Mouse (Mus musculus) forebrain, embryonic 10.5 days (tissue): Measurements from ENCODE around the gene Dapk2. TPM values are rescaled to one million over a fixed set of nuclear protein-coding genes. Genes with fewer than 3 reads are reported as not detected.

Experiments used
- DNase-seq: peaks from one replicate; pipeline ENCODE4 v3.0.0-alpha.2; 2017; ENCODE audit warnings: low spot score; ENCODE audit errors: extremely low spot score
- H3K27ac ChIP-seq: fragments of 300-500 bp; sonication (generic); 2 replicates; pipeline ENCODE4 v1.5.1; 2016; ENCODE audit warnings: mild to moderate bottlenecking
- H3K27me3 ChIP-seq: fragments of 300-500 bp; sonication (generic); 2 replicates; pipeline ENCODE4 v1.6.1; 2016; ENCODE audit warnings: mild to moderate bottlenecking; ENCODE audit not compliant: poor library complexity, severe bottlenecking
- H3K36me3 ChIP-seq: fragments of 300-500 bp; sonication (generic); replicated peaks from 2 replicates; pipeline ENCODE4 v1.6.1; 2016; ENCODE audit warnings: mild to moderate bottlenecking, moderate library complexity
- H3K4me1 ChIP-seq: fragments of 300-500 bp; sonication (generic); 2 replicates; pipeline ENCODE4 v1.6.1; 2016
- H3K4me3 ChIP-seq: fragments of 300-500 bp; sonication (generic); 2 replicates; pipeline ENCODE4 v1.5.1; 2016; ENCODE audit warnings: mild to moderate bottlenecking, moderate library complexity
- H3K9me3 ChIP-seq: fragments of 300-500 bp; sonication (generic); 2 replicates; pipeline ENCODE4 v1.6.1; 2016; ENCODE audit warnings: mild to moderate bottlenecking, moderate library complexity
- WGBS: fragments of 180-500 bp; shearing (Covaris S2); methylation state at CpG from one replicate; pipeline ENCODE4 v1.1.7; 2016; 5-methylcytosine and 5-hydroxymethylcytosine counted together
- polyA plus RNA-seq: library from polyadenylated mRNA; unstranded; fragments of >200 nt; fragmentation: Nextera tagmentation; extraction: Ambion mirVana; gene quantifications from 2 replicates; pipeline ENCODE4 v1.2.1, GENCODE M21; 2016

Dapk2 gene
- polyA plus RNA-seq, 1 experiment from 2014 or later, result 8.9 TPM

- peak; percentile 99 for DNase-seq
- WGBS, result 17% methylated on average over 33 of the region's 33 CpGs
- Histone ChIP-seq H3K27me3 (no peaks in the 10 kb centered on the region), H3K36me3 (peaks cover 12% of the 10 kb centered on the region), H3K27ac (peak overlapping the region; percentile 94), H3K9me3 (no peaks in the 10 kb centered on the region), H3K4me3 (peak overlapping the region; percentile 86), H3K4me1 (peaks cover 51% of the 10 kb centered on the region)
These were observed 33.1 kb upstream of the Dapk2 start for GRCm38 (mm10) chr9:66124681-66125542.

DNA sequence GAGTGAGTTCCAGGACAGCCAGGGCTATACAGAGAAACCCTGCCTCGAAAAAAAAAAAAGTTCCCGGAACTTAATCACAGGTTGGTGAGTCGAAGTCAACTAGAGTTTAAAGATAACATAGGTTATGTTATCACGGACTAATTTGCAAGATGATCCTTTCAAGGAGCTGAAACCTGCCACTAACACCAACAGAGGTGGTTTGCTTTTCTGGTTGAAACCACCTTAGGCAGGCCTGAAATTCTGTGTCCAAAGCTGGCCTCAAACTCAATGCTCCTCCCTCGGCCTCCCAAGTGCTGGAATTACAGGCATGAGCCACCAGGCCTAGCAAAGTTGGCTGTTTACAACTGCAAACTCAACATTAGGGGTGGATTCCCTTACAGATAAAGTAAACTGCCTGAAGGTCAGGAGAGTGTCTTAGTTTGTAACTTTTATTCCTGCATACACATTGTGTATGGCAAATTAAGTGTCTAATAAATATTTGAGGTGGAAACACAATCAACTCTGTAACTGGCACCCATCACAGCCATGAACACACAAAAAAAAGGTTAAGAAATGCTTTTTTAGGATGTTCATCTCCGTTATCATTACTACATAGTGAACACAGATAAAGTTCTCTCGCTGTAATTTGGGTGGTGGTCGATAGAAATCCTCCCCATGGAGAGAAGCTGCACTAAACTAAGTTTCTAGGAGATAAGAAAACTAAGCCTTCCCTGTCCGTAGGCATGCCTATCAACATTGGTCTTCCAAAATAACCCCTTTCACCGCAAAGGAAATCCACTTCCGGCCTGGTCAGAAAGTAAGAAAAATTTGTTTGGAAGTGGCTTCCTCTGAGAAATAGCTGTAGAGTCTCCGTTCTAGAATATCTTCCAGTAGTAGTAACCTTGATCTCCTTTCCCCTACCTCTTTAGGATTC, 32.2 kb upstream of the Dapk2 start:
- no peaks in the 10 kb centered on the region for H3K27me3 ChIP-seq
- DNase-seq, result no peak
- H3K27ac ChIP-seq, result peak overlapping the region; percentile 94
- peaks cover 20% of the 10 kb centered on the region for H3K36me3 ChIP-seq
- H3K9me3 ChIP-seq, result no peaks in the 10 kb centered on the region
- H3K4me1 ChIP-seq, result peaks cover 51% of the 10 kb centered on the region
- peak overlapping the region; percentile 86 for H3K4me3 ChIP-seq
- 66% methylated on average over 12 of the region's 12 CpGs for WGBS

DNA sequence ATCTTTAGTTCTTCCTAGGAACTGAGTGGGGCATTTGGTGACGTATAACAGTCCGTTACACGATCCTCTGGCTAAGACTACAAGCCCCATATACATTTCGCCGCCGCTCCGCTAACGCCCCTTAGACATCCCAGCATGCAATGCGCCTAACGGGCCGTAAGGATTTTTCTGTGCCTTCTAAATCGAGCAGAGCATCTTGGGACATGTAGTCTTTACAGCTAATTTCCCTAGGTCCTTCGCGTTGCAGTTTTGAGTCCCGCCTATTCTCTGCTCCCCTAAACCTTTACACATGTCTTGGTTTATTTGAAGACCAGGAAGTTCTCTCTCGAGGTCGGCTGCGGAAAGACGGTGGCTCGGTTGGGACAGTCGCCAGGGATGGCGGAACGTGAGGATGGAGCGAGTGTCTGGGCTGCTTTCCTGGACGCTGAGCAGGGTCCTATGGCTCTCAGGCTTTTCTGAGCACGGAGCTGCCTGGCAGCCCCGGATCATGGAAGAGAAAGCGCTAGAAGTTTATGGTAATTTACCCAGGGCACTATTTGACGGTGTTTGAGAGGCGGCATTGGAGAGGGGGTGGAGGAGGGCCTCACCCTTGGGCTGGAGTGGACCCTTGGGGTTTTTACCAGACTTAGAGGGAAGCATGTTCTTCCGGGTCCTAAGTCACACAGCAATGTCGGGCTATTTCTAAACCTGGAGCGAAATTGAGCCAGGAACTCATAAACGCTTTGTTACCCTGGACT, 31.4 kb upstream of the Dapk2 start, which contains the start of the genes Snx1 and Ciao2a:
TSS of gene Snx1 (minus strand) at position 132 of the 737 bp plus-strand sequence.
TSS of gene Ciao2a (plus strand) at position 156 of the 737 bp plus-strand sequence.
- Histone ChIP-seq H3K4me1 (peaks cover 51% of the 10 kb centered on the region), H3K4me3 (peak within 1 kb of the TSS; percentile 86), H3K36me3 (peaks cover 21% of the 10 kb centered on the region), H3K27ac (peak within 1 kb of the TSS; percentile 94), H3K9me3 (no peaks in the 10 kb centered on the region), H3K27me3 (no peaks in the 10 kb centered on the region)
- 2% methylated on average over 34 of the region's 34 CpGs for WGBS
- peak; percentile 92 for DNase-seq

- no peak for DNase-seq
- Histone ChIP-seq H3K4me3 (peak overlapping the region; percentile 86), H3K4me1 (peaks cover 51% of the 10 kb centered on the region), H3K27ac (peak overlapping the region; percentile 94), H3K9me3 (no peaks in the 10 kb centered on the region), H3K27me3 (no peaks in the 10 kb centered on the region), H3K36me3 (peaks cover 24% of the 10 kb centered on the region)
- WGBS, result 54% methylated on average over 6 of the region's 6 CpGs
These were observed 30.9 kb upstream of the Dapk2 start for GRCm38 (mm10) chr9:66127193-66127546.

DNA sequence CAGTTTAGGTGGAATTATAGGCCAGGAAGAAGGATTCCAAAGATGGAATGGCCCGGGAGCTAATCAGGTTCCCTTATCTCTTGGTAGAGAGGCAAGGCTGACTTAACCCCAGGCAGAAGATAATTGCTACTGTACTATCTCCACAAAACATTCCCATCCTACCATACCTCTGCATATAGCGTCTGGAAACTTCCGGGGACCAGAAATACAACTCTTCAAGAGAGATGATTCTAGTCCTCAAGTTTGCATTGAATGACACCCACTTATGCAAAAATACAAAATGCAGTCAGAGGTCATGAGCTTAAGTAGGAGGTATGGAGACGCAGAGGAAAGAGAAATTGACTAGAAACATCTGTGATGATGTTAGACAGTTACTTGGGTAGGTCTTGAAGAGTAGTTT, 30.1 kb upstream of the Dapk2 start:
- WGBS, result 91% methylated on average over 4 of the region's 4 CpGs
- peaks cover 28% of the 10 kb centered on the region for H3K36me3 ChIP-seq
- H3K9me3 ChIP-seq, result no peaks in the 10 kb centered on the region
- no peak for DNase-seq
- peaks cover 46% of the 10 kb centered on the region for H3K4me1 ChIP-seq
- H3K4me3 ChIP-seq, result peak overlapping the region; percentile 86
- no peak overlapping the region for H3K27ac ChIP-seq
- no peaks in the 10 kb centered on the region for H3K27me3 ChIP-seq

DNA sequence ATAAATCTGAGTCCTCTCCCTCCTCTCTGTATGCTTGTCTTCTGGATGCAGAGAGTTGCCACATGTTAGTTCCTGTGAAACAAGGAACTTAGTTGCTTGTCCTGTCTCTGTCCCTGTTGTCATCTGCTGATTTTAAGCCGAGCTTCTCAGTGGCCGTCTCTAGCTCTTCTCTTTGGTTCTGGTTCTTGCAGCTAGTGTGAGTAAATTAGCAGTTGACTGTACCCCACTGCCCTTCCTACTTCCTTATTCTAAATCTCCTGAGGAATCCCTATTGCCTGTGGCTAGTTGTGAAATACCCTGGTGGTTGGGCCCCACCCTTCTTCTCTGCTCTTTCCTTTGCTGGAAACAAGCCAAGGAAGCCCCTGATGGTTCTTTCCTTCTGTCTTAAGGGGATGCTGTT, 26.6 kb upstream of the Dapk2 start:
- 95% methylated on average over 2 of the region's 2 CpGs for WGBS
- DNase-seq, result no peak
- Histone ChIP-seq H3K9me3 (no peaks in the 10 kb centered on the region), H3K27me3 (no peaks in the 10 kb centered on the region), H3K4me3 (no peak overlapping the region), H3K36me3 (peaks cover 61% of the 10 kb centered on the region), H3K27ac (no peak overlapping the region), H3K4me1 (peaks cover 16% of the 10 kb centered on the region)

GRCm38 (mm10) chr9:66135967-66136366, 22.1 kb upstream of the Dapk2 start:
- H3K4me1 ChIP-seq, result no peaks in the 10 kb centered on the region
- H3K27me3 ChIP-seq, result no peaks in the 10 kb centered on the region
- 53% methylated on average over 4 of the region's 4 CpGs for WGBS
- no peak for DNase-seq
- no peak overlapping the region for H3K4me3 ChIP-seq
- H3K9me3 ChIP-seq, result no peaks in the 10 kb centered on the region
- H3K36me3 ChIP-seq, result peaks cover 93% of the 10 kb centered on the region
- H3K27ac ChIP-seq, result no peak overlapping the region

GRCm38 (mm10) chr9:66138193-66138592, 19.8 kb upstream of the Dapk2 start:
- Histone ChIP-seq H3K4me3 (no peak overlapping the region), H3K36me3 (peaks cover 77% of the 10 kb centered on the region), H3K9me3 (no peaks in the 10 kb centered on the region), H3K27me3 (no peaks in the 10 kb centered on the region), H3K4me1 (no peaks in the 10 kb centered on the region), H3K27ac (no peak overlapping the region)
- DNase-seq, result no peak
- WGBS, result 93% methylated on average over 7 of the region's 7 CpGs

GRCm38 (mm10) chr9:66142265-66142664, 15.8 kb upstream of the Dapk2 start:
- no peak overlapping the region for H3K27ac ChIP-seq
- H3K27me3 ChIP-seq, result no peaks in the 10 kb centered on the region
- peaks cover 3% of the 10 kb centered on the region; the same call in 1 of the 2 replicates for H3K4me1 ChIP-seq
- no peaks in the 10 kb centered on the region for H3K9me3 ChIP-seq
- no peak overlapping the region for H3K4me3 ChIP-seq
- peaks cover 39% of the 10 kb centered on the region for H3K36me3 ChIP-seq
- no peak for DNase-seq
- WGBS, result 85% methylated on average over 1 of the region's 1 CpGs

DNA sequence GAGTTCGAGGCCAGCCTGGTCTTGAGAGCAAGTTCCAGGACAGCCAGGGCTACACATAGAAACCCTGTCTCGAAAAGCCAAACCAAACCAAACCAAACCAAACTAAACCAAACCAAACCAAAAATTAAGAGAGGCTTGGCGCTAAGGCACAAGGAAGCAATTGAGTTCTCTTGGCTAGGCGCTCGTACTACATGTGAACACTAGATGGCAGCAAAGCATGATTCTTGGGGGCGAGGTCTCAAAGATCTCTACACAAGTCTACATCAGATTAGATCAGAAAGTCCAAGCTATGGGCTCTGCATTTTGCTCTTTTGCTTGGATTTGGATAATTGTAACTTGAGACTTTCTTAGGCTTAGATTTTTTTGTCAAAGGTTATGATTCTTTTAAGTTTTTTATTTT, 13.8 kb upstream of the Dapk2 start:
- Histone ChIP-seq H3K9me3 (no peaks in the 10 kb centered on the region), H3K4me1 (peaks cover 3% of the 10 kb centered on the region; the same call in 1 of the 2 replicates), H3K4me3 (no peak overlapping the region), H3K27ac (no peak overlapping the region), H3K27me3 (no peaks in the 10 kb centered on the region), H3K36me3 (peaks cover 19% of the 10 kb centered on the region)
- peak; percentile 75 for DNase-seq
- 8% methylated on average over 6 of the region's 6 CpGs for WGBS

- H3K36me3 ChIP-seq, result 0 out of 2 replicates have a peak, but pooled peaks cover 3% of the 10 kb centered on the region
- H3K27ac ChIP-seq, result no peak overlapping the region
These were observed 11.9 kb upstream of the Dapk2 start for GRCm38 (mm10) chr9:66146141-66146540.

GRCm38 (mm10) chr9:66152011-66152410, 6.0 kb upstream of the Dapk2 start:
- Histone ChIP-seq H3K36me3 (no peaks in the 10 kb centered on the region), H3K4me1 (peaks cover 4% of the 10 kb centered on the region), H3K27ac (no peak overlapping the region), H3K4me3 (no peak overlapping the region), H3K27me3 (peaks cover 30% of the 10 kb centered on the region), H3K9me3 (no peaks in the 10 kb centered on the region)
- no peak for DNase-seq
- 73% methylated on average over 9 of the region's 9 CpGs for WGBS

More at GRCm38 (mm10) chr9:66146141-66146540, 11.9 kb upstream of the Dapk2 start:
- peaks cover 3% of the 10 kb centered on the region; the same call in 1 of the 2 replicates for H3K4me1 ChIP-seq
- no peak for DNase-seq
- H3K4me3 ChIP-seq, result no peak overlapping the region
- H3K9me3 ChIP-seq, result no peaks in the 10 kb centered on the region
- H3K27me3 ChIP-seq, result no peaks in the 10 kb centered on the region
